Mouse (Mus musculus): ENCODE measurements around the gene Lsp1.

DNA sequence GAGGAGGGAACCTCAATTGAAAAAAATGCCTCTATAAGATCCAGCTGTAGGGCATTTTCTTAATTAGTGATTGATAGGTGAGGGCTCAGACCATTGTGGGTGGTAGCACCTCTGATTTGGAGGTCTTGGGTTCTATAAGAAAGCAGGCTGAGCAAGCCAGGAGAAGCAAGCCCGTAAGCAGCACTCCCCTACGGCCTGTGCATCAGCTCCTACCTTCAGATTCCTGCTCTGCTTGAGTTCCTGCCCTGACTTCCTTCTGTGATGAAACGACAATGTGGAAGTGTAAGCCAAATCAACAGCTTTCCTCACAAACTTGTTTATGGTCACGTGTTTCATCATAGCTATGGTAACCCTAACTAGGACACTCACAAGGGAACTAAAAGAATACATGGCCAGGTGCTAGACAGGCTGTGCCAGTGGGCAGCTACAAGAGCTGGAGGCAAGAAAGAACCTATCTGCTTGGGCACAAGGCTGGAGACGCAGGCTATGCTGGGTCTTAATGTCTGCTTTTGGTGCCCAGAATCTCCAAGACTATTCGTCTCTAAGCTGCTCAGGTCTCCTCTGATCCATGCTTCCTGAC lies 11.5 kb upstream of the Lsp1 start:
- no peak for TF ChIP-seq ZC3H11A (IDR thresholded peaks at IDR 0.05; ENCODE audit: borderline replicate concordance, low read depth, low read length)
- TF ChIP-seq CHD2 (IDR thresholded peaks at IDR 0.05; ENCODE audit: low read depth, low read length) = no peak
- TF ChIP-seq MAFK (IDR thresholded peaks at IDR 0.05; ENCODE audit: insufficient read depth, low read depth, low read length) = no peak
- TF ChIP-seq HCFC1 (IDR thresholded peaks at IDR 0.05; ENCODE audit: borderline replicate concordance, insufficient read depth, low read length) = no peak
- no peak for TF ChIP-seq ZNF384 (IDR thresholded peaks at IDR 0.05; ENCODE audit: low read depth, low read length)

Data from ES-E14 (cell line).